Mouse (Mus musculus): ENCODE measurements at regions not wholly inside any gene's neighbourhood (a gene's known extent, or its start where the extent isn't known, plus 50 kb on each side); places are given as distances from the start of the nearest gene placed in this dataset.

GRCm38 (mm10) chr15:97448243-97448880 lies 201.3 kb upstream of the Amigo2 start:
- no peak overlapping the region for H3K4me3 ChIP-seq (ENCODE audit: control insufficient read depth in 1 of 2, insufficient read depth in 1 of 2, low read depth in 1 of 2, low read length in 2 of 2)
- no peak overlapping the region for H3K27ac ChIP-seq (replicated peaks in 1 of 2; ENCODE audit: control insufficient read depth in 1 of 2, insufficient read depth in 1 of 2, low read depth in 2 of 2, low read length in 2 of 2)
- 60% methylated on average over 5 of the region's 5 CpGs for WGBS
- no peaks in the 10 kb centered on the region for H3K27me3 ChIP-seq (ENCODE audit: control insufficient read depth, insufficient read depth, low read length)
- H3K9ac ChIP-seq (ENCODE audit: low read length) = no peak overlapping the region
- peaks cover 2% of the 10 kb centered on the region; the same call in 1 of the 2 replicates for H3K9me3 ChIP-seq (ENCODE audit: control insufficient read depth, low read length)
- no peaks in the 10 kb centered on the region for H3K4me1 ChIP-seq (ENCODE audit: control insufficient read depth in 2 of 2, insufficient read depth in 2 of 2, low read length in 2 of 2)
- no peak for ATAC-seq (ENCODE audit: insufficient number of reproducible peaks, insufficient read depth, low FRiP score, low read depth)
- no peaks in the 10 kb centered on the region for H3K36me3 ChIP-seq (ENCODE audit: control insufficient read depth, insufficient read depth, low read length)
- no peak overlapping the region for H3K4me2 ChIP-seq (ENCODE audit: low read length)

GRCm38 (mm10) chr15:97446181-97446580 lies 199.1 kb upstream of the Amigo2 start:
- H3K9me3 ChIP-seq (ENCODE audit: control insufficient read depth, low read length) = no peaks in the 10 kb centered on the region

GRCm38 (mm10) chr15:97438235-97438760 lies 191.2 kb upstream of the Amigo2 start:
- H3K27me3 ChIP-seq (ENCODE audit: control insufficient read depth, insufficient read depth, low read length) = no peaks in the 10 kb centered on the region
- no peak overlapping the region for H3K27ac ChIP-seq (replicated peaks in 1 of 2; ENCODE audit: control insufficient read depth in 1 of 2, insufficient read depth in 1 of 2, low read depth in 2 of 2, low read length in 2 of 2)
- 79% methylated on average over 5 of the region's 5 CpGs for WGBS
- no peak overlapping the region for H3K4me3 ChIP-seq (ENCODE audit: control insufficient read depth in 1 of 2, insufficient read depth in 1 of 2, low read depth in 1 of 2, low read length in 2 of 2)
- no peak overlapping the region for H3K4me2 ChIP-seq (ENCODE audit: low read length)
- H3K9me3 ChIP-seq (ENCODE audit: control insufficient read depth, low read length) = no peaks in the 10 kb centered on the region
- no peak for ATAC-seq (ENCODE audit: insufficient number of reproducible peaks, insufficient read depth, low FRiP score, low read depth)
- no peak overlapping the region for H3K9ac ChIP-seq (ENCODE audit: low read length)
- no peaks in the 10 kb centered on the region for H3K4me1 ChIP-seq (ENCODE audit: control insufficient read depth in 2 of 2, insufficient read depth in 2 of 2, low read length in 2 of 2)
- no peaks in the 10 kb centered on the region for H3K36me3 ChIP-seq (ENCODE audit: control insufficient read depth, insufficient read depth, low read length)

More at GRCm38 (mm10) chr15:97446181-97446580, 199.1 kb upstream of the Amigo2 start:
- H3K27ac ChIP-seq (replicated peaks in 1 of 2; ENCODE audit: control insufficient read depth in 1 of 2, insufficient read depth in 1 of 2, low read depth in 2 of 2, low read length in 2 of 2) = no peak overlapping the region
- H3K4me1 ChIP-seq (ENCODE audit: control insufficient read depth in 2 of 2, insufficient read depth in 2 of 2, low read length in 2 of 2) = no peaks in the 10 kb centered on the region
- H3K27me3 ChIP-seq (ENCODE audit: control insufficient read depth, insufficient read depth, low read length) = no peaks in the 10 kb centered on the region
- H3K9ac ChIP-seq (ENCODE audit: low read length) = no peak overlapping the region
- H3K4me3 ChIP-seq (ENCODE audit: control insufficient read depth in 1 of 2, insufficient read depth in 1 of 2, low read depth in 1 of 2, low read length in 2 of 2) = no peak overlapping the region
- WGBS = 78% methylated on average over 9 of the region's 9 CpGs
- no peak for ATAC-seq (ENCODE audit: insufficient number of reproducible peaks, insufficient read depth, low FRiP score, low read depth)
- no peak overlapping the region for H3K4me2 ChIP-seq (ENCODE audit: low read length)
- no peaks in the 10 kb centered on the region for H3K36me3 ChIP-seq (ENCODE audit: control insufficient read depth, insufficient read depth, low read length)
